Mouse (Mus musculus): ENCODE results near the gene Mical2. TPM values are rescaled to one million over a fixed set of nuclear protein-coding genes. Genes with fewer than 3 reads are reported as not detected.

The Mical2 gene
- polyA plus RNA-seq (2012; rRNA removed; ENCODE audit: low replicate concordance): 10.8 and 16.0 TPM in 2 replicates

DNA sequence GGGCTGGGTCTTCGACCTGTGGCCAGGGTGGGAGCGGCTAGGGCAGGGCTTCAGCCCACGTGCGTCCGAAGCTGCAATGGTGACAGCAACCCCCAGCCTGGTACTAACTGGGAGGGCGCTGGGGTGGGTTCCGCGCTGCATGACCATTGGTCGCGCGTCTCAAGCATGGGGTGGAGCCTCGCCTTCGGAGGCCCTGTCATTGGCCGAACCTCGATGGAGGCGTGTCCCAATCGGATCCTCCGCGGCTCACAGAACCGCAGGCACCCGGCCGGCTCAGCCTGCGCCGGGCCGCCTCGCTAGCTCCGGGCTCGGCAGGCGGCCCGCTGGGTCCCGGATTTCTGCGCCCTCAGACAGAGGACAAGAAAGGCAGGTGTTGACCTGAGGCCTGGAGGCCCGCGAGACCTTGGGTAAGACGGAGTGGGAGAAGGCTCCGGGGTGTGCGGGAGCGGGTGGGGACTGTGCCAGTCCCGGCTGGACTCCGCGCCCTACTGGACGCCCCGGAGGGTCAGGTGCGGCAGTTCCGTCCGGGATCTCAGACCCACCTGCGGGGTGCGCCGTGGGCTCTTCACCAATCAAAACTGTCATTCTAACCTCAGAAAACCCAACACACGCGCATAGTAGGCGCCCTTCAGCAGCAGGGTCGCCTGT, at the start of gene Mical2:
Gene Mical2, plus strand, starts transcription at position 242 of the 648 bp plus-strand sequence.

GRCm38 (mm10) chr7:112427357-112428157, 201.9 kb downstream of the Mical2 start, which contains the start of gene Parva:
Parva (plus strand) TSS chr7:112427505.

Other genes with a start within 250 kb of the Mical2 start
- 6.0 and 16.9 TPM in 2 replicates for gene Usp47, start 202.4 kb upstream of the Mical2 start, polyA plus RNA-seq (2012; rRNA removed; ENCODE audit: low replicate concordance)
- 7.4 and 8.4 TPM in 2 replicates for gene Dkk3, start 66.8 kb upstream of the Mical2 start, polyA plus RNA-seq (2012; rRNA removed; ENCODE audit: low replicate concordance)
- gene Parva, start 201.6 kb downstream of the Mical2 start, polyA plus RNA-seq (2012; rRNA removed; ENCODE audit: low replicate concordance): 33.5 and 57.6 TPM in 2 replicates

Measured in mammary gland, adult 2 months (tissue).